Mouse (Mus musculus) myocyte (in vitro differentiated cells): ENCODE data around the gene Fez2. TPM values are rescaled to one million over a fixed set of nuclear protein-coding genes. Genes with fewer than 3 reads are reported as not detected.

ENCODE experiments used
- H3K27me3 ChIP-seq: one replicate; pipeline ENCODE4 v1.6.1; 2011; ENCODE audit not compliant: control insufficient read depth, insufficient read depth, insufficient read length
- H3K36me3 ChIP-seq: one replicate; pipeline ENCODE4 v1.6.1; 2011; ENCODE audit not compliant: control insufficient read depth, insufficient read depth
- H3K4me2 ChIP-seq: one replicate; pipeline ENCODE4 v1.6.1; 2011; ENCODE audit warnings: low read depth, control low read depth
- H3K4me3 ChIP-seq: one replicate; pipeline ENCODE4 v1.5.1; 2011; ENCODE audit warnings: mild to moderate bottlenecking, control low read depth, moderate library complexity
- H3K79me2 ChIP-seq: one replicate; pipeline ENCODE4 v1.6.1; 2011; ENCODE audit not compliant: control insufficient read depth, insufficient read depth
- H3ac ChIP-seq: one replicate; pipeline ENCODE4 v1.6.1; 2011; ENCODE audit not compliant: control insufficient read depth, insufficient read length
- CEBPB ChIP-seq: IDR thresholded peaks from 2 replicates; pipeline ENCODE4 v1.6.1; 2011; ENCODE audit warnings: mild to moderate bottlenecking, moderate library complexity; ENCODE audit not compliant: poor library complexity, insufficient read depth, severe bottlenecking
- E2F4 ChIP-seq: IDR thresholded peaks from one replicate; pipeline ENCODE4 v1.6.1; 2011; ENCODE audit warnings: mild to moderate bottlenecking, control low read depth, moderate library complexity; ENCODE audit not compliant: insufficient read depth
- MAX ChIP-seq: IDR thresholded peaks from one replicate; pipeline ENCODE4 v1.6.1; 2011; ENCODE audit warnings: low read depth, mild to moderate bottlenecking, control low read depth
- MYOD1 ChIP-seq, 3 experiments: IDR thresholded peaks; one replicate each; pipeline ENCODE4 v1.6.1; 2011; ENCODE audit warnings: control low read depth in 2 of 3, low read depth in 2 of 3, mild to moderate bottlenecking in 2 of 3, moderate library complexity in 1 of 3; ENCODE audit not compliant: insufficient read length in 2 of 3, control insufficient read depth in 1 of 3
- MYOG ChIP-seq, 3 experiments: IDR thresholded peaks; one replicate each; pipeline ENCODE4 v1.6.1; 2011; ENCODE audit warnings: control low read depth in 2 of 3, low read depth in 2 of 3, mild to moderate bottlenecking in 2 of 3; ENCODE audit not compliant: insufficient read length in 2 of 3, control insufficient read depth in 1 of 3, insufficient read depth in 1 of 3
- POLR2A ChIP-seq: IDR thresholded peaks from one replicate; pipeline ENCODE4 v1.6.1; 2011; ENCODE audit warnings: low read depth, mild to moderate bottlenecking, control low read depth, moderate library complexity; ENCODE audit not compliant: insufficient read length
- POLR2AphosphoS2 ChIP-seq: IDR thresholded peaks from one replicate; pipeline ENCODE4 v1.6.1; 2011; ENCODE audit warnings: low read depth, control low read depth; ENCODE audit not compliant: insufficient read length
- REST ChIP-seq: IDR thresholded peaks from one replicate; pipeline ENCODE4 v1.6.1; 2011; ENCODE audit warnings: mild to moderate bottlenecking, control low read depth, moderate library complexity; ENCODE audit not compliant: insufficient read depth, insufficient read length
- SRF ChIP-seq: IDR thresholded peaks from one replicate; pipeline ENCODE4 v1.6.1; 2011; ENCODE audit warnings: low read depth; ENCODE audit not compliant: control insufficient read depth, insufficient read length
- TCF12 ChIP-seq: IDR thresholded peaks from one replicate; pipeline ENCODE4 v1.6.1; 2011; ENCODE audit warnings: mild to moderate bottlenecking, control low read depth; ENCODE audit not compliant: poor library complexity, insufficient read depth, severe bottlenecking
- TCF3 ChIP-seq: IDR thresholded peaks from one replicate; pipeline ENCODE4 v1.6.1; 2011; ENCODE audit warnings: low read depth, control low read depth; ENCODE audit not compliant: insufficient read length
- USF1 ChIP-seq: IDR thresholded peaks from one replicate; pipeline ENCODE4 v1.6.1; 2011; ENCODE audit warnings: low read depth, mild to moderate bottlenecking, control low read depth, moderate library complexity
- polyA plus RNA-seq: library from polyadenylated mRNA; unstranded; fragments of >200 nt; fragmentation: generic; extraction: Trizol; gene quantifications from one replicate; pipeline ENCODE4 v1.2.1, GENCODE M21; 2012; ENCODE audit warnings: missing spikeins

The Fez2 gene
- polyA plus RNA-seq, 1 experiment: 19.0 TPM

DNA sequence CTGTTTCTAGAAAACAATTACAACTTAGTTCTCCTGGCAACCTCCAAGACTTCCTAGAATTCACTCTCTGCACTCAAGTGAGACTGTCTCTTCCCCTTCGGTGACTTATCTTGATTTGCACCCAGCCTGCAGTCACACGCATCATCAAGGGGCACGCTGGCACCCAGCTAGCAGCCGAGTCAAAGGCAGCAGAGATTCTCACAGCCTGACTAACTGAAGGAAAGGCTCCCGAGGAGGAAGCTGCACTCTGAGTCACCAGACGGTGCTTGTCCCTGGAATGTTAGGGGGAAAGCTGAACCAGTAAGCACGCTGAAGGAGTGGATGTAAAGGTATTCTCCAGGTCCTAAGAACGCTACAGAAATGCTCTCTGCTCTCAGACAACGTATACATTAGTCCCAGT lies 30.3 kb downstream of the Fez2 start:
- TF ChIP-seq E2F4 (no peak), USF1 (no peak), TCF3 (no peak), MAX (no peak), SRF (no peak), CEBPB (no peak), MYOG (IDR thresholded peaks at IDR 0.05; ENCODE audit: control insufficient read depth in 1 of 3, insufficient read depth in 1 of 3, insufficient read length in 2 of 3, low read depth in 2 of 3) (no peak), TCF12 (no peak), MYOD1 (IDR thresholded peaks at IDR 0.05; ENCODE audit: control insufficient read depth in 1 of 3, insufficient read length in 2 of 3, low read depth in 2 of 3) (no peak), POLR2AphosphoS2 (no peak)
- H3K27me3 ChIP-seq: no peaks in the 10 kb centered on the region

DNA sequence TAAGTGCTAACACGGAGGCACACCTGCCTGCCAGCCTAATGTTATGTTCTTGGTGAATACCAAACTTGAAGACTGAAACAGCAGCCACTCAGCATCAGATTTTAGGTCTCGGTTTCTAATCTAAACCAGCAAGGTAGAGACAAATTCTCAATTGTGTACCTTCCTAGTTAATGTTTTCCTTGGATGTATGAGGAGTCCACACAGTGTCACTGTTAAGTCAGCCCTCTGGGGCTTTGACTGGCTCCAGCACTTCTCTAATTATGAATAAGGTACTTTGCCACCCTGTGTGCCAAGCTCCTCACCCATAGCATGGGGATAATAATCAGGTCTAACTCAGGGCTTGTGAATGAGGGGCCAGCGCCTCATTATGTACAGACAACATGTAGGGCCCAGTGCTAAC lies 35.6 kb downstream of the Fez2 start:
- Histone ChIP-seq H3K36me3 (peaks cover 5% of the 10 kb centered on the region), H3K79me2 (no peaks in the 10 kb centered on the region), H3K27me3 (no peaks in the 10 kb centered on the region), H3K4me3 (no peak overlapping the region), H3ac (no peak overlapping the region), H3K4me2 (no peak overlapping the region)
- TF ChIP-seq USF1 (no peak), POLR2A (no peak), MYOD1 (IDR thresholded peaks at IDR 0.05; ENCODE audit: control insufficient read depth in 1 of 3, insufficient read length in 2 of 3, low read depth in 2 of 3) (no peak), REST (no peak), CEBPB (no peak), TCF3 (no peak), POLR2AphosphoS2 (no peak), MAX (no peak), MYOG (IDR thresholded peaks at IDR 0.05; ENCODE audit: control insufficient read depth in 1 of 3, insufficient read depth in 1 of 3, insufficient read length in 2 of 3, low read depth in 2 of 3) (no peak), TCF12 (no peak), SRF (no peak), E2F4 (no peak)

More for the DNA sequence above, 30.3 kb downstream of the Fez2 start:
- Histone ChIP-seq H3ac (no peak overlapping the region), H3K4me2 (no peak overlapping the region), H3K79me2 (no peaks in the 10 kb centered on the region), H3K36me3 (no peaks in the 10 kb centered on the region), H3K4me3 (no peak overlapping the region)

DNA sequence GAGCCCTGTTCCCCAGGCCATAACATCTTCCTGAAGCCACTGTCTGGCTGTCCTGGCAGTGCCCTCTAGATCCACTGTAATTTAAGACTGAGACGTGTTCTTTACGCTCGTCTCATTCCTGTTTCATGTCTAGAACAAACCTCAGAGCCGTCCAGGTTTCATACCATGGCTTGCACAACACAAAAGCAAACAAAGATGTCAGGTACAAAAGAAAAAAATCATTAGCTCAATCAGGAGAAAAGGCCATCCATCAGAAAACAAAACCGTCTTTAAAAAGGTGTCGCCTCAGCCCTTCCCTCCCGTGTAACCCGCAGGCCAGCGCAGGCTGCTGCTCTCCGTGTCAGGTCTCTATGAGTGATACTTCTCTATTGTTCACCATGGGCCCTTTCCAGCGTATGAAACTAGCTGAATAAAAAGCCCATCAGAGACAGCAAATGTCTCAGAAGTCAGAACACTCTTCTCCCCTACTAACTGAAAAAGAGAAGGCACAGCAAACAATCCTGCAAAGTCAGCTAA lies 38.2 kb downstream of the Fez2 start:
- Histone ChIP-seq H3K4me2 (no peak overlapping the region), H3K4me3 (no peak overlapping the region), H3K27me3 (no peaks in the 10 kb centered on the region), H3ac (no peak overlapping the region), H3K79me2 (no peaks in the 10 kb centered on the region), H3K36me3 (peaks cover 5% of the 10 kb centered on the region)
- TF ChIP-seq SRF (no peak), MAX (no peak), E2F4 (no peak), REST (no peak), POLR2AphosphoS2 (no peak), USF1 (no peak), POLR2A (no peak), TCF12 (no peak), MYOG (IDR thresholded peaks at IDR 0.05; ENCODE audit: control insufficient read depth in 1 of 3, insufficient read depth in 1 of 3, insufficient read length in 2 of 3, low read depth in 2 of 3) (no peak), CEBPB (no peak), TCF3 (no peak), MYOD1 (IDR thresholded peaks at IDR 0.05; ENCODE audit: control insufficient read depth in 1 of 3, insufficient read length in 2 of 3, low read depth in 2 of 3) (no peak)

DNA sequence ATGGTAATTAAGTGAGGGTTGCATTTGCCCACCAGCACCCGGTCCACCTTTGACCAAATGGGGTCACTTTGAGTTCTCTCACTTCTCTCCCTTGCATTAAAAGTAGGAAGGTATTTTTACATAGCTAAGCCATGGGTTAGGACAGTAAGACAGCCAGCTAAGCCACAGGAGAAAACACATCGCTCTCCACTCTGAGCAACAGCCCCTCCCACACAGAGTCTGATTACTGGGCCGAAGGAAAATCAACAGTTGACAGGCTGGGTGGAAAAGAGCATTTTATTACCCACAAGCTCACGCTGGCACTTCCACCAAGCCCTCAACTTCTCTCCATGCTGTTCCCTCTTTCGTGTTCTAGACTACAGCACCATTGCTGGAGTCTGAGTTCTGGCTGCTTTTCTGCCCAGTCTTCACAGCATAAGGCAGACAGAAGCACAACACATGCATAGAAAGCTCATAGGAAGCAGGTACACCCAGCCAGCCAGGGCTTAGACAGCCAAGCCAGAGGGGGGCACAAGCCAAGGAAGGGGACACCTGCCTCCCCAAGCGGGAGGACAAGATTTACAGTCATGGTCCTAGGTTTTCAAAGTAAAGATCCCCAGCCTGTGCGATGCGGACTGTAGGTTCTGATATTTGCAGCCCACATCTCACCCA lies 38.7 kb downstream of the Fez2 start:
- Histone ChIP-seq H3ac (no peak overlapping the region), H3K4me3 (no peak overlapping the region), H3K4me2 (no peak overlapping the region), H3K27me3 (no peaks in the 10 kb centered on the region), H3K79me2 (no peaks in the 10 kb centered on the region), H3K36me3 (peaks cover 5% of the 10 kb centered on the region)
- TF ChIP-seq MYOD1 (IDR thresholded peaks at IDR 0.05; ENCODE audit: control insufficient read depth in 1 of 3, insufficient read length in 2 of 3, low read depth in 2 of 3) (no peak), MAX (no peak), CEBPB (no peak), TCF3 (no peak), POLR2A (no peak), E2F4 (no peak), POLR2AphosphoS2 (no peak), USF1 (no peak), REST (no peak), MYOG (IDR thresholded peaks at IDR 0.05; ENCODE audit: control insufficient read depth in 1 of 3, insufficient read depth in 1 of 3, insufficient read length in 2 of 3, low read depth in 2 of 3) (no peak), TCF12 (no peak), SRF (no peak)
